Mouse (Mus musculus): Measurements from ENCODE around the gene Scrt2. TPM values are rescaled to one million over a fixed set of nuclear protein-coding genes. Genes with fewer than 3 reads are reported as not detected.
A peak's percentile ranks its signal among the peaks of the same experiment; 100 is the strongest.

Scrt2 gene
- polyA plus RNA-seq, 1 experiment from 2014 or later, result 0.04 TPM

DNA sequence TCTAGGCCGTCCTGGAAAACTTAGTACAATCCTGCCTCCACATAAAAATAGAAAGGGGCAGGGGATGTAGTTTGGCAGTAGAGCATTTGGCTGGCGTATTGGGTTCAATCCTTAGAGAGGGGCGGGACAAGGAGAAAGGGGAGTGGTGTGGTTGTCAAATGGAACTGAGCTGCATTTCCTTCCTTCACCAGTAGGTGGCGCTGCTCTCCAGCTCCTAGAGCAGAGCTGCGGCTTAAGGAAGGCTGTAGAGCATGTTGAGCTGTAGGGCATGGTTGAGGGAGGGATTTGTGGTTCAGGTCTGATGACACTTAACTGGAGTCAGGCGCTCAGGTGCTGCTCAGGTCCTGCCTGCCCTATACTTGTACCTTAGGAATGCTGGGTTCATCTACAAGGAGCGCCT is 30.6 kb downstream of the Scrt2 start:
- no peaks in the 10 kb centered on the region for H3K36me3 ChIP-seq
- no peak overlapping the region for H3K4me3 ChIP-seq (replicated peaks)
- no peak overlapping the region for H3K9ac ChIP-seq
- H3K9me3 ChIP-seq, result no peaks in the 10 kb centered on the region
- peak; percentile 71 for ATAC-seq (ENCODE audit: insufficient read depth, low FRiP score, low read depth)
- peaks cover 10% of the 10 kb centered on the region for H3K4me1 ChIP-seq
- no peak overlapping the region for H3K27ac ChIP-seq
- H3K4me2 ChIP-seq, result no peak overlapping the region
- H3K27me3 ChIP-seq (replicated peaks), result no peaks in the 10 kb centered on the region
- 5% methylated on average over 7 of the region's 7 CpGs for WGBS

DNA sequence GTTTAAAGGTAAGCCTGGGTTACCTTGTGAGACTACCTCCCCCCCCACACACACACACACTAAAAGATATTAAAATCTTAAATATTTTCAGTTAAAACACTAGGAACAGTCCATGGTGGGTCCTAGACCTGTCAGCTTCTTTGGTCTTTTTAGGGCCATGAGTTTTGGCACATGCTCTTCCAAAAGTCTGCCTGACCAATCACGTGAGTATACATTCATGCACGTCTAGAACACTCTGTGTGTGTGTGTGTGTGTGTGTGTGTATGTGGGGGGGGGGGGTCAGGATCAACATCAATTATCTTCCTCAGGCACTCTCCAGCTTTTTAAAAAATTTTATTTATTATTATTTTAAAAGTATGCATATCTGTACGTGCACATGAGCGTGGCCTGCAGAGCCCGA is 31.2 kb downstream of the Scrt2 start:
- Histone ChIP-seq H3K4me2 (no peak overlapping the region), H3K27ac (no peak overlapping the region), H3K4me3 (replicated peaks) (no peak overlapping the region), H3K9me3 (no peaks in the 10 kb centered on the region), H3K4me1 (peaks cover 10% of the 10 kb centered on the region), H3K9ac (no peak overlapping the region), H3K27me3 (replicated peaks) (no peaks in the 10 kb centered on the region), H3K36me3 (no peaks in the 10 kb centered on the region)
- 84% methylated on average over 5 of the region's 5 CpGs for WGBS
- ATAC-seq (ENCODE audit: insufficient read depth, low FRiP score, low read depth), result no peak

DNA sequence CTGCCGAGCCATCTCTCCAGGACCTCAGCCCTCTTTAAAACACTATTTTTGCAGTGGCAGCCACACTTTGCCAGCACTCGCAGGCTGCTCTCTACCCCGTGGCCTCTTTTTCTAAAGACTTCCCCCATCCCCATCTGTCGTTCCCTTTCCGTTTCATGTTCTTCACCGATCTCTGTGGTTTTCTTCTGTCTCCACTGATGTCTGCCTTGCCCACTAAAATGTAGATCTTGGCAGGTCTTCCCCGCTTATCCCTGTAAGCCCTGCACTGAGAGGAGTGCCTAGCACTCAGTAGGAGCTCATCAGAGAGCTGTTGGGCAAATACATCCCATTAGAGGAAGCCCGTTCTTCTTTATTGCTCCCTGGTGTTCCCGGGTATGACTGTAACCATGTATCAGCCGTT is 31.6 kb downstream of the Scrt2 start:
- no peak overlapping the region for H3K9ac ChIP-seq
- no peak for ATAC-seq (ENCODE audit: insufficient read depth, low FRiP score, low read depth)
- no peak overlapping the region for H3K4me2 ChIP-seq
- H3K9me3 ChIP-seq, result no peaks in the 10 kb centered on the region
- H3K27me3 ChIP-seq (replicated peaks), result no peaks in the 10 kb centered on the region
- H3K4me1 ChIP-seq, result peaks cover 10% of the 10 kb centered on the region
- H3K36me3 ChIP-seq, result no peaks in the 10 kb centered on the region
- WGBS, result 70% methylated on average over 10 of the region's 10 CpGs
- H3K27ac ChIP-seq, result no peak overlapping the region
- no peak overlapping the region for H3K4me3 ChIP-seq (replicated peaks)

DNA sequence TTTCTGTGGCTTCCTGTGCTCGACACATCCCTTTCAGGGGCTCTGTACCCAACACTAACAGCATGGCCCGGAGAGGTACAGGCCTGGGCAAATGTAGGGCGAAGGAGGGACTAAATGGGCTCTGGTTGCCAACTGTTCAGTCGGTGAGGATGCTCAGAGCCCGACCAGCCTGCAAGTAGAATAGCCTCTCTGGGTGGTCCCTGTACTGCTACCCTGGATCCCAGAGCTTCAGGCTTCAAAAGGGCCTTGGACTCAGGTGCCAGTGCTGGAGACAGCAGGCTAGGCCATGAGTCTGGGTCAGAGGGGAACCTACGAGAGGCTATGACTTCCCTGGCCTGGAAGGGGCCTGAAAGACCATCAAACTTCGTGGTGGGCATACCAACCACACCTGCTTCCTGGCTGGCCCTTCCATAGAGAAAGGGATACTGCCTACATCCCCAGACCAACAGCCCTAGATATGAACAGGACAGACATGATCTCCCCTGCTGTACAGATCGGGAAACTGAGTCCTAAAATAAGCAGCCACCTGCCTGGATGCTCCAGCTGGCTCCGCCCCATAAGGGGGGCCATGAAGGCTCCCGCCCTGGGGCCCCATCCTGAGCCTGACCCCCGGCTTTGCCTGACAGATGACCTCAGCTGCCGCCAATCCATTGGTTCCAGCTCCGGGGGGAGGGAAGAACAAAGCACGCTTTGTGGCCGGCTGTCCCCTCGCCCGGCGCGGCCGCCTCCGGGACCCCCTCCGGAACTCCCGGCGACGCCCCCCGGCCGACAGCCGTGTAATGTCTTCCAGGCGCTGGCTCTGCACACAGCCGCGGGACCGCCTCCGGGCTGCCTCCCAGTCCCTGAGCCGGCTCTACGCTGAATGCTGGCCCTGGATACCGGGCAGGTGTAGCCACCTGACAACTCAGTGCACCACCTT is 33.0 kb downstream of the Scrt2 start:
- Histone ChIP-seq H3K27me3 (replicated peaks) (no peaks in the 10 kb centered on the region), H3K4me2 (peak overlapping the region; percentile 53), H3K9me3 (no peaks in the 10 kb centered on the region), H3K4me3 (replicated peaks) (peak overlapping the region; percentile 15; the same call in 1 of the 2 replicates), H3K4me1 (peaks cover 10% of the 10 kb centered on the region), H3K9ac (no peak overlapping the region), H3K36me3 (no peaks in the 10 kb centered on the region), H3K27ac (no peak overlapping the region)
- no peak for ATAC-seq (ENCODE audit: insufficient read depth, low FRiP score, low read depth)
- WGBS, result 18% methylated on average over 36 of the region's 36 CpGs

DNA sequence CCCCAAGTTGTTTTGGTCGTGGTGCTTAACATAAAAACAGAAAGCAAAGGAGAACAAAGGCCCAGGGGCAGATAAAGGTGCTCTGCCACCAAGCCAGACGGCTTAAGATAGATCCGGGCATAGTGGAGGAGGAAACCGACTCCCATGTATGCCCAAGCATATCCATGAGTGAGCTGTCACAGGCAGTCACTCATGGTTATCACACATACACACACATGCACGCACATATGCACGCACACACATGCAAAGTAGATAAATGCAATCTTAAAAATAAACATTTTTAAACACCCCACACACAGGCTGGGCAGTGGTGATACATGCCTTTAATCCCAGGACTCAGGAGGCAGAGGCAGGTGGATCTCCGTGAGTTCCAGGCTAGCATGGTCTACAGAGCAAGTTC is 36.4 kb downstream of the Scrt2 start:
- H3K36me3 ChIP-seq, result no peaks in the 10 kb centered on the region
- H3K27me3 ChIP-seq (replicated peaks), result no peaks in the 10 kb centered on the region
- WGBS, result 79% methylated on average over 7 of the region's 7 CpGs
- H3K4me2 ChIP-seq, result no peak overlapping the region
- no peaks in the 10 kb centered on the region for H3K9me3 ChIP-seq
- H3K27ac ChIP-seq, result no peak overlapping the region
- no peak overlapping the region for H3K4me3 ChIP-seq (replicated peaks)
- H3K4me1 ChIP-seq, result peaks cover 6% of the 10 kb centered on the region; the same call in 1 of the 2 replicates
- no peak for ATAC-seq (ENCODE audit: insufficient read depth, low FRiP score, low read depth)
- H3K9ac ChIP-seq, result no peak overlapping the region

DNA sequence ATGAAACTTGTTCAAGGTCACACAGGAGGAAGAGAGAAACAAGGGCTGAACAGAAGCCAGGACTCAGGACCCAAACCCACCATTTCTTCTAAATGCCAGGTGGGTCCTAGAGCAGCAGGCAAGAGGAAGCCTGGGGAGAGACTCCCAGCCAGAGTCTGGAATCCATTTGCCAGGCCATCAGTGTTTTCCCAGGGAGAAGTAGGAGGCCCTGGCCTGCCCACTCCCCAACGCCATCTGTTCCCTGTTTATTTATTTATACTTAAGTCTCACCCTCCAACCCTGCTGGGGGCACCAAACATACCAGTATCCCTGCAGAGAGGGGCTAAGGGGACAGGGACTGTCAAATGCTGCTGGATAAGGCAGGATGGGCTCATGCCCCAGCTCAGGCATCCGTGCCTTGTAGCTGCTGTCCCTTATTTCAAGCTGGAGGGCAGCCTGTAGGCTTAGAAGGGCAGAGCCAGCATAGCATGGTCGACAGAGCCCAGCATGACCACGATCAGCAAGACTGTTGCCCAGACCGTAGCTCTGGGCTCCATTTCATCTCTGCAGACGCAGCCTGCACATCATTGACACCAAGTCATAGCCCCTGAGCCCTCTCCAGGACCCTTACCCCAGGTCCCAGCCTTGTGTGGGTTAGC is 38.0 kb downstream of the Scrt2 start:
- WGBS, result 46% methylated on average over 6 of the region's 6 CpGs
- Histone ChIP-seq H3K9me3 (no peaks in the 10 kb centered on the region), H3K36me3 (no peaks in the 10 kb centered on the region), H3K27ac (no peak overlapping the region), H3K4me1 (peaks cover 6% of the 10 kb centered on the region; the same call in 1 of the 2 replicates), H3K4me3 (replicated peaks) (no peak overlapping the region), H3K27me3 (replicated peaks) (no peaks in the 10 kb centered on the region), H3K4me2 (no peak overlapping the region), H3K9ac (no peak overlapping the region)
- no peak for ATAC-seq (ENCODE audit: insufficient read depth, low FRiP score, low read depth)

DNA sequence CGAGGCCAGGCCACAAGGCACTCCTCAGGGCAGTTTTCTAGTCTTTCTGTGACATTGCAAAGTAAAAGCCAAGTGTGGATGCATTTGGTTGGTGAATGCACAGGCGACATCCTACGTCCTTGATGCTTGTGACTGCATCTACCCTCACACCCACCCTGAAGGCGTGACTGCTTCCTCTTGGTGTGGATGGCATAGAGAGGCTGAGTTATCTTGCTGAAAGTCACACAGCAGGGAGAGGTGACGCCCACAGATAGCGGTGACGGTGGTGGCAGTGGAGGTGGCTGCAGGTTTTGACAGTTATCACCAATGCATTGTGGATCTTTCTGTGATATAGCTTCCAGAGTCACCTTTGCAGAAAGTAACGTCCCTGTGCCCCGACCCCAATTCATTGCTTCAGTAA is 41.6 kb downstream of the Scrt2 start:
- Histone ChIP-seq H3K4me2 (no peak overlapping the region), H3K4me3 (replicated peaks) (no peak overlapping the region), H3K9ac (no peak overlapping the region), H3K27me3 (replicated peaks) (no peaks in the 10 kb centered on the region), H3K36me3 (no peaks in the 10 kb centered on the region), H3K27ac (no peak overlapping the region), H3K4me1 (no peaks in the 10 kb centered on the region), H3K9me3 (no peaks in the 10 kb centered on the region)
- WGBS, result 56% methylated on average over 9 of the region's 9 CpGs
- ATAC-seq (ENCODE audit: insufficient read depth, low FRiP score, low read depth), result peak; percentile 88

DNA sequence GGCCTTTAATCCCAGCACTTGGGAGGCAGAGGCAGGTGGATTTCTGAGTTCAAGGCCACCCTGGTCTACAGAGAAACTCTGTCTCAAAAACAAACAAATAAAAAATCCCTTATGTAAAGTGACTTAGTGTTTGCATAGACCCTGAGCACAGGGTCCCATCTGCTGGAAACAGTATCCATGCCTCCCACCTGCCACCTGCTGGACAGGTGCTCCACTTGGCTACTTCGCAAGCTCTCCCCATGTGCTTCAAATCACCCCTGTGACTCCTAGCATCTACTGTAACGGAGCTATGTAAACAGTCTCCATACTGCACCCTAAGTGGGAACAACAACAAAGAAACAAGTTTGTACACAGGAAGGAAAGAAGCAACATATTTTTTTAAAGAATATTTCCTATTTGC is 47.3 kb downstream of the Scrt2 start:
- no peaks in the 10 kb centered on the region for H3K36me3 ChIP-seq
- H3K27me3 ChIP-seq (replicated peaks), result no peaks in the 10 kb centered on the region
- H3K9ac ChIP-seq, result no peak overlapping the region
- ATAC-seq (ENCODE audit: insufficient read depth, low FRiP score, low read depth), result no peak
- no peak overlapping the region for H3K4me2 ChIP-seq
- no peak overlapping the region for H3K4me3 ChIP-seq (replicated peaks)
- H3K4me1 ChIP-seq, result no peaks in the 10 kb centered on the region
- 42% methylated on average over 2 of the region's 2 CpGs for WGBS
- H3K9me3 ChIP-seq, result no peaks in the 10 kb centered on the region
- no peak overlapping the region for H3K27ac ChIP-seq

DNA sequence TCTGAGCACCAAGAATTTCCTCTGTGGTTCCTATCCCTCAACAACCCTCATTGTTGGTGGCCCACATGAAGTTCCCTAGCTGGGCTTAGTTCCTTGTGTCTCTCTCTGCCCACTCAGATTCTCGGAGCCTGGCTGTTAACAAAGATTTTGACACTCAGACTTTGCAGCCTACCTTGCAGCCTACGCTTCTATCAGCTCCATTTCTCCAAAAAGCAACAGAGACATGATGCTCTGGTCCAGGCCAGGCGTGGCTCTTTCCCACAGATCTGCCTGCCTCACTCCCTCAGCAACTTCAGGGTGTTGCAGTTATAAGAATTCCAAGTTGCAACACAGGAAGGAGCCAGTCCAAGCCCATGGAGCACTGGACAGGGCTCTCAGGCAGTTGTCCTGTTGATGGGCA is 48.4 kb downstream of the Scrt2 start:
- Histone ChIP-seq H3K9ac (no peak overlapping the region), H3K4me3 (replicated peaks) (no peak overlapping the region), H3K9me3 (no peaks in the 10 kb centered on the region), H3K27ac (no peak overlapping the region), H3K27me3 (replicated peaks) (no peaks in the 10 kb centered on the region), H3K36me3 (no peaks in the 10 kb centered on the region), H3K4me1 (no peaks in the 10 kb centered on the region), H3K4me2 (no peak overlapping the region)
- WGBS, result 76% methylated on average over 3 of the region's 3 CpGs
- ATAC-seq (ENCODE audit: insufficient read depth, low FRiP score, low read depth), result no peak

DNA sequence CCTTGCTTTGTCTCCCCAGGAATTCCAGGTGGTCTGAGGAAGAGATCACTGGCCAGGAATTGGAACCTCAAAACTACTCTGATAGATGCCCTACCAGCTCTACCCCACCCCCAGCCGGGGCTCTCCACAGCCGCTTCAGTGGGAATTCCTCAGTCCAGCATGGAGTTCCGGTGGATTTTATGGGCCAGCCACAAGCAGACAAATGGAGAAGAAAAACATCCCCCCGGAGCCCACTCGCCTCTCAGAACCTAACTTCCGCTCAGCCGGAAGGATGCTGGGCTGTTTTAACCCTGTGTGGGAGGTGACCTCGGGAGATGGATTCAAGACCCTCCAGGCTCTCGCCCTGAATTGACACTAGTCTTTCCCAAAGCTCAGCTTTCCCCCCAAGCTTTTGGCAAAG is 50.7 kb downstream of the Scrt2 start:
- Histone ChIP-seq H3K9me3 (no peaks in the 10 kb centered on the region), H3K4me2 (no peak overlapping the region), H3K36me3 (no peaks in the 10 kb centered on the region), H3K9ac (no peak overlapping the region), H3K4me1 (no peaks in the 10 kb centered on the region), H3K27me3 (replicated peaks) (no peaks in the 10 kb centered on the region), H3K4me3 (replicated peaks) (no peak overlapping the region), H3K27ac (no peak overlapping the region)
- ATAC-seq (ENCODE audit: insufficient read depth, low FRiP score, low read depth), result no peak
- WGBS, result 46% methylated on average over 9 of the region's 9 CpGs

DNA sequence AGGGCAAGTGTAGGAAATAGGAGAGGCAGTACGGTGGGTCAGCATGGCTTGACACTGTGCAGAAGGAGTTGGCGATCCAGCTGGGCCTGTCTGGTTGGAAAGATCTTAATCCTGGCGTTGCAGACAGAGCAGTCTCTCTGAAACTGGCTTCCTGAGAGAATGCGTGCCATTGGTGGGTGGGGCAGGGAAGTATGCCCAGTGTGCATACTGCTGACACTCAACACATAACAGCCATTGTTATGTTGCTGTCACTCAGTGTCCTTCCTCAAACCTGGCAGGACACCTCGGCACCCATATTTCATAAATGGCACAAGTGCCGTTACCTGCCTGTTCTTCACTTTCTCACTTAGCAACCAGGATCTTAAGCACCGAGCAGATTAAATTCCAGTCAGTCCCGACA is 51.4 kb downstream of the Scrt2 start:
- H3K27ac ChIP-seq, result no peak overlapping the region
- no peaks in the 10 kb centered on the region for H3K4me1 ChIP-seq
- ATAC-seq (ENCODE audit: insufficient read depth, low FRiP score, low read depth), result peak; percentile 39; the same call in 1 of the 2 replicates
- H3K4me3 ChIP-seq (replicated peaks), result no peak overlapping the region
- no peaks in the 10 kb centered on the region for H3K27me3 ChIP-seq (replicated peaks)
- no peak overlapping the region for H3K9ac ChIP-seq
- H3K36me3 ChIP-seq, result no peaks in the 10 kb centered on the region
- 46% methylated on average over 8 of the region's 8 CpGs for WGBS
- no peak overlapping the region for H3K4me2 ChIP-seq
- no peaks in the 10 kb centered on the region for H3K9me3 ChIP-seq

DNA sequence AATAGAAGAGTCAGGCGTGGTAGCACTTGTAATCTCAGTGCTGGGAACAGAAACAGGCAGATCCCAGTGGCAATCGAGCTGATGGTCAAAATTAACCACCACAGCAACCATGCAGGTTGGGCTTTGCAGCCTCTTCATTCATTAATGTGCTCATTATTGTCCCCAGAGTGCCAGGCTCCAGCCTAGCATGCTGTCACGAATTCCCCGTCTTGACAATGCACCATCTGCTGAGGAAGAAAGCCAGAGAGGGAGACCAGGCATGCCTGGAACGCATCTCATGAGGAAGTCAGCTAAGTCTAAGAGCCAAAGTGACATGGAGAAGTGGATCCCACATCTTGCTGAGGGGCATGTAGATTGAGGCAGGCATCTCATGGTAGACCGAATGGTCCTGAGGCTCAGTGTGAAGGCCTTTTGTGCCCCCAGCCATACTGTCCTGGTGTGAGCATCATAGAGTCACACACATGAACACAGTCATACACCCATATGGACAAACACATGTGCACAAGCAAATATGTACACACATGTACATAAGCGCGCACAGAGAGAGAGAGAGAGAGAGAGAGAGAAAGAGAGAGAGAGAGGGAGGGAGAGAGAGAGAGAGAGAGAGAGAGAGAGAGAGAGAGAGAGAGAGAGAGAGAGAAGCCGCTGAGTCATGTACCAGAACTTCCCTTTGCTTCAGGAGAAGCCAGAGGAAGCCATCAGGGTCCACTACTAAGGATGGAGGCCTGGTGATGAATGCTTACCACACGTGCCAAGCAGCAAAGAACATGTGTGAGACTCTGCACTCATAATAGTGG is 58.1 kb downstream of the Scrt2 start:
- Histone ChIP-seq H3K4me3 (replicated peaks) (no peak overlapping the region), H3K27ac (no peak overlapping the region), H3K9me3 (no peaks in the 10 kb centered on the region), H3K36me3 (no peaks in the 10 kb centered on the region), H3K4me2 (no peak overlapping the region), H3K4me1 (peaks cover 21% of the 10 kb centered on the region), H3K9ac (no peak overlapping the region), H3K27me3 (replicated peaks) (peaks cover 28% of the 10 kb centered on the region)
- no peak for ATAC-seq (ENCODE audit: insufficient read depth, low FRiP score, low read depth)
- 68% methylated on average over 10 of the region's 10 CpGs for WGBS

Measured in stomach, embryonic 15.5 days (tissue).